Mouse (Mus musculus) layer of hippocampus, postnatal 36 days (tissue): ENCODE measurements around the gene Gm7954. TPM values are rescaled to one million over a fixed set of nuclear protein-coding genes. Genes with fewer than 3 reads are reported as not detected.
"Not testable (repeated sequence)": the region's sequence is repeated elsewhere in the genome, so short reads cannot be mapped to it uniquely, and the experiment has no call there.

Experiments used
- DNase-seq, 2 experiments: peaks; one replicate each; pipeline ENCODE4 v3.0.0; 2022
- total RNA-seq, 2 experiments: library from RNA; stranded (reverse); gene quantifications; 2 replicates each; pipeline ENCODE4 v1.2.3; 2021

Gene Gm7954
- total RNA-seq: not detected

- DNase-seq: not testable (repeated sequence)
Measured at GRCm38 (mm10) chr14:41453418-41453817, at the start of gene Gm7954. Gm7954 (minus strand) TSS chr14:41453518.

- not testable (repeated sequence) for DNase-seq
Measured at GRCm38 (mm10) chr14:41489385-41489784, 36.1 kb upstream of the Gm7954 start, which contains the start of gene Gm3486. Gm3486 (minus strand) TSS chr14:41489485.

- DNase-seq: peak; percentile 0 to 4
Measured at GRCm38 (mm10) chr14:41425393-41426075, 27.8 kb downstream of the Gm7954 start.

- not testable (repeated sequence) for DNase-seq
Measured at GRCm38 (mm10) chr14:41424694-41425093, 28.6 kb downstream of the Gm7954 start.

- not testable (repeated sequence) for DNase-seq
Measured at GRCm38 (mm10) chr14:41408181-41408580, 45.1 kb downstream of the Gm7954 start, which contains the start of gene Gm6482. Gm6482 (minus strand) TSS chr14:41408281.

Other genes starting within 250 kb of the Gm7954 start
- gene Gm2832, start 174.7 kb downstream of the Gm7954 start, total RNA-seq: not detected
- gene Gm5798, start 104.9 kb downstream of the Gm7954 start, total RNA-seq: not detected
- gene Gm7945, start 67.1 kb downstream of the Gm7954 start, total RNA-seq: not detected
- not detected for gene Gm6482, start 45.2 kb downstream of the Gm7954 start, total RNA-seq
- gene Gm3486, start 36.0 kb upstream of the Gm7954 start, total RNA-seq: not detected
- not detected for gene Gm7970, start 102.1 kb upstream of the Gm7954 start, total RNA-seq
- not detected for gene 1700049E17Rik2, start 119.7 kb upstream of the Gm7954 start, total RNA-seq
- gene Gm3072, start 171.1 kb upstream of the Gm7954 start, total RNA-seq: not detected
- not detected for gene Gm3676, start 193.0 kb upstream of the Gm7954 start, total RNA-seq
- not detected for gene Gm8068, start 248.4 kb upstream of the Gm7954 start, total RNA-seq